Mouse (Mus musculus) forebrain, embryonic 14.5 days (tissue): ENCODE results near the gene Tmem183a. TPM values are rescaled to one million over a fixed set of nuclear protein-coding genes. Genes with fewer than 3 reads are reported as not detected.

Experiments used
- ATAC-seq: fragments of 200-750 bp; cut with Nextera tagmentation; 2 replicates; pipeline ENCODE4 v1.8.0; 2017; ENCODE audit warnings: mild to moderate bottlenecking, moderate library complexity
- DNase-seq: peaks from one replicate; pipeline ENCODE4 v3.0.0-alpha.2; 2015; ENCODE audit warnings: low spot score
- H3K27ac ChIP-seq: fragments of 300-500 bp; sonication (generic); 2 replicates; pipeline ENCODE4 v1.5.1; 2014; ENCODE audit warnings: low read depth, mild to moderate bottlenecking, control low read depth, low read length, moderate library complexity
- H3K27me3 ChIP-seq: fragments of 300-500 bp; sonication (generic); replicated peaks from 2 replicates; pipeline ENCODE4 v1.6.1; 2014; ENCODE audit warnings: low read length, control low read depth, mixed read lengths; ENCODE audit not compliant: control insufficient read depth, insufficient read depth
- H3K36me3 ChIP-seq: fragments of 300-500 bp; sonication (generic); 2 replicates; pipeline ENCODE4 v1.6.1; 2014; ENCODE audit warnings: low read length, control low read depth; ENCODE audit not compliant: control insufficient read depth, insufficient read depth
- H3K4me1 ChIP-seq: fragments of 300-500 bp; sonication (generic); 2 replicates; pipeline ENCODE4 v1.6.1; 2014; ENCODE audit warnings: antibody characterized with exemption, low read length, control low read depth; ENCODE audit not compliant: control insufficient read depth, insufficient read depth
- H3K4me2 ChIP-seq: fragments of 300-500 bp; sonication (generic); 2 replicates; pipeline ENCODE4 v1.6.1; 2014; ENCODE audit warnings: mild to moderate bottlenecking, control low read depth, low read length
- H3K4me3 ChIP-seq: fragments of 300-500 bp; sonication (generic); 2 replicates; pipeline ENCODE4 v1.5.1; 2014; ENCODE audit warnings: low read depth, low read length, control low read depth
- H3K9ac ChIP-seq: fragments of 300-500 bp; sonication (generic); 2 replicates; pipeline ENCODE4 v1.6.1; 2014; ENCODE audit warnings: mild to moderate bottlenecking, low read length, control low read depth, moderate library complexity
- H3K9me3 ChIP-seq: fragments of 300-500 bp; sonication (generic); replicated peaks from 2 replicates; pipeline ENCODE4 v1.6.1; 2016; ENCODE audit warnings: low read length, control low read depth, mixed read lengths; ENCODE audit not compliant: control insufficient read depth
- WGBS: fragments of 180-500 bp; shearing (Covaris S2); extraction: QIAGEN DNeasy Blood & Tissue Kit; methylation state at CpG from one replicate; pipeline ENCODE4 v1.1.7; 2014; 5-methylcytosine and 5-hydroxymethylcytosine counted together
- polyA plus RNA-seq: library from polyadenylated mRNA; unstranded; fragments of >200 nt; fragmentation: Nextera tagmentation; extraction: Ambion mirVana; gene quantifications from 2 replicates; pipeline ENCODE4 v1.2.1, GENCODE M21; 2014

The Tmem183a gene
- polyA plus RNA-seq, 1 experiment from 2014 or later, result 151 TPM

- H3K27ac ChIP-seq, result no peak overlapping the region
- H3K9me3 ChIP-seq, result no peaks in the 10 kb centered on the region
- H3K4me1 ChIP-seq, result 0 out of 2 replicates have a peak, but pooled peaks cover 6% of the 10 kb centered on the region
- no peak overlapping the region for H3K9ac ChIP-seq
- peaks cover 16% of the 10 kb centered on the region; the same call in 1 of the 2 replicates for H3K36me3 ChIP-seq
- DNase-seq (no peak), ATAC-seq (no peak)
- H3K4me3 ChIP-seq, result no peak overlapping the region
- no peak overlapping the region for H3K4me2 ChIP-seq
- no peaks in the 10 kb centered on the region for H3K27me3 ChIP-seq
- WGBS, result 67% methylated on average over 2 of the region's 2 CpGs
These were observed 19.5 kb downstream of the Tmem183a start for GRCm38 (mm10) chr1:134342278-134342664.

- Histone ChIP-seq H3K9me3 (no peaks in the 10 kb centered on the region), H3K27me3 (no peaks in the 10 kb centered on the region), H3K4me2 (no peak overlapping the region), H3K36me3 (peaks cover 11% of the 10 kb centered on the region; the same call in 1 of the 2 replicates), H3K9ac (no peak overlapping the region), H3K4me3 (no peak overlapping the region), H3K4me1 (0 out of 2 replicates have a peak, but pooled peaks cover 6% of the 10 kb centered on the region), H3K27ac (no peak overlapping the region)
- WGBS, result 84% methylated on average over 5 of the region's 5 CpGs
- ATAC-seq, result no peak
- no peak for DNase-seq
These were observed 20.0 kb downstream of the Tmem183a start for GRCm38 (mm10) chr1:134341641-134342277.

- ATAC-seq, result no peak
- 94% methylated on average over 18 of the region's 18 CpGs for WGBS
- no peak overlapping the region for H3K9ac ChIP-seq
- DNase-seq, result no peak
- H3K27me3 ChIP-seq, result no peaks in the 10 kb centered on the region
- no peak overlapping the region for H3K4me2 ChIP-seq
- H3K36me3 ChIP-seq, result no peaks in the 10 kb centered on the region
- H3K9me3 ChIP-seq, result no peaks in the 10 kb centered on the region
- H3K4me3 ChIP-seq, result no peak overlapping the region
- 0 out of 2 replicates have a peak, but pooled peaks cover 6% of the 10 kb centered on the region for H3K4me1 ChIP-seq
- no peak overlapping the region for H3K27ac ChIP-seq
These were observed 21.8 kb downstream of the Tmem183a start for GRCm38 (mm10) chr1:134339757-134340619.

- ATAC-seq (no peak), DNase-seq (no peak)
- Histone ChIP-seq H3K4me3 (no peak overlapping the region), H3K4me2 (no peak overlapping the region), H3K27me3 (no peaks in the 10 kb centered on the region), H3K9ac (no peak overlapping the region), H3K4me1 (0 out of 2 replicates have a peak, but pooled peaks cover 1% of the 10 kb centered on the region), H3K27ac (no peak overlapping the region), H3K36me3 (no peaks in the 10 kb centered on the region), H3K9me3 (no peaks in the 10 kb centered on the region)
- WGBS, result 93% methylated on average over 7 of the region's 7 CpGs
These were observed 22.6 kb downstream of the Tmem183a start for GRCm38 (mm10) chr1:134339162-134339561.

- Histone ChIP-seq H3K27ac (no peak overlapping the region), H3K4me1 (no peaks in the 10 kb centered on the region), H3K9ac (no peak overlapping the region), H3K4me2 (no peak overlapping the region), H3K9me3 (no peaks in the 10 kb centered on the region), H3K27me3 (no peaks in the 10 kb centered on the region), H3K4me3 (no peak overlapping the region), H3K36me3 (no peaks in the 10 kb centered on the region)
- no peak for DNase-seq
- 88% methylated on average over 11 of the region's 11 CpGs for WGBS
- ATAC-seq, result no peak
These were observed 24.6 kb downstream of the Tmem183a start for GRCm38 (mm10) chr1:134336958-134337710.

GRCm38 (mm10) chr1:134335924-134336810 is 25.6 kb downstream of the Tmem183a start:
- Histone ChIP-seq H3K36me3 (no peaks in the 10 kb centered on the region), H3K27me3 (no peaks in the 10 kb centered on the region), H3K4me2 (no peak overlapping the region), H3K27ac (no peak overlapping the region), H3K9me3 (no peaks in the 10 kb centered on the region), H3K4me3 (no peak overlapping the region), H3K9ac (no peak overlapping the region), H3K4me1 (no peaks in the 10 kb centered on the region)
- WGBS, result 90% methylated on average over 12 of the region's 12 CpGs
- DNase-seq (no peak), ATAC-seq (no peak)

- Histone ChIP-seq H3K36me3 (no peaks in the 10 kb centered on the region), H3K9me3 (no peaks in the 10 kb centered on the region), H3K4me1 (no peaks in the 10 kb centered on the region), H3K27ac (no peak overlapping the region), H3K27me3 (no peaks in the 10 kb centered on the region), H3K4me2 (no peak overlapping the region), H3K9ac (no peak overlapping the region), H3K4me3 (no peak overlapping the region)
- WGBS, result 77% methylated on average over 13 of the region's 13 CpGs
- peak; percentile 39 for DNase-seq
- ATAC-seq, result no peak
These were observed 26.4 kb downstream of the Tmem183a start for GRCm38 (mm10) chr1:134335211-134335923.
